Mouse (Mus musculus) thymus, adult 2 months (tissue): ENCODE measurements around the gene Cela1. TPM values are rescaled to one million over a fixed set of nuclear protein-coding genes. Genes with fewer than 3 reads are reported as not detected.

Experiments
- DNase-seq: peaks from one replicate; pipeline ENCODE4 v3.0.0; 2021
- H3K27ac ChIP-seq: fragments of 200-500 bp; 2 replicates; pipeline ENCODE4 v1.5.1; 2012; ENCODE audit warnings: low read length, control low read depth; ENCODE audit not compliant: control insufficient read depth, insufficient read depth
- H3K27me3 ChIP-seq: fragments of 200-500 bp; 2 replicates; pipeline ENCODE4 v1.6.1; 2012; ENCODE audit warnings: mild to moderate bottlenecking, low read length, moderate library complexity, mixed read lengths; ENCODE audit not compliant: control insufficient read depth, insufficient read depth
- H3K36me3 ChIP-seq: fragments of 200-500 bp; 2 replicates; pipeline ENCODE4 v1.6.1; 2012; ENCODE audit warnings: mild to moderate bottlenecking, low read length, moderate library complexity; ENCODE audit not compliant: control insufficient read depth, insufficient read depth
- H3K4me1 ChIP-seq: fragments of 200-500 bp; replicated peaks from 2 replicates; pipeline ENCODE4 v1.6.1; 2012; ENCODE audit warnings: low read length; ENCODE audit not compliant: control insufficient read depth, insufficient read depth
- H3K4me3 ChIP-seq: fragments of 200-500 bp; 2 replicates; pipeline ENCODE4 v1.5.1; 2012; ENCODE audit warnings: mild to moderate bottlenecking, low read length, control low read depth, moderate library complexity; ENCODE audit not compliant: control insufficient read depth, insufficient read depth
- CTCF ChIP-seq: fragments of 200-500 bp; IDR thresholded peaks from 2 replicates; pipeline ENCODE4 v1.5.1; 2012; ENCODE audit warnings: mild to moderate bottlenecking, control low read depth, low read length, moderate library complexity, borderline replicate concordance; ENCODE audit not compliant: control insufficient read depth, poor library complexity, insufficient read depth; ENCODE audit errors: extremely low read depth
- POLR2A ChIP-seq: fragments of 200-500 bp; IDR thresholded peaks from 2 replicates; pipeline ENCODE4 v1.6.1; 2012; ENCODE audit warnings: mild to moderate bottlenecking, low read length, control low read depth, moderate library complexity; ENCODE audit not compliant: control insufficient read depth, poor library complexity, insufficient read depth; ENCODE audit errors: extremely low read depth
- WGBS: fragments of 180-500 bp; shearing (Covaris S2); methylation state at CpG from one replicate; pipeline ENCODE4 v1.1.7; 2018; 5-methylcytosine and 5-hydroxymethylcytosine counted together
- polyA plus RNA-seq: library from polyadenylated mRNA; depleted of rRNA; stranded (reverse); fragments of >200 nt; gene quantifications from 2 replicates; pipeline ENCODE4 v1.2.3, GENCODE M21; 2012

Cela1 gene
- polyA plus RNA-seq, 1 experiment, result 11.7 TPM

DNA sequence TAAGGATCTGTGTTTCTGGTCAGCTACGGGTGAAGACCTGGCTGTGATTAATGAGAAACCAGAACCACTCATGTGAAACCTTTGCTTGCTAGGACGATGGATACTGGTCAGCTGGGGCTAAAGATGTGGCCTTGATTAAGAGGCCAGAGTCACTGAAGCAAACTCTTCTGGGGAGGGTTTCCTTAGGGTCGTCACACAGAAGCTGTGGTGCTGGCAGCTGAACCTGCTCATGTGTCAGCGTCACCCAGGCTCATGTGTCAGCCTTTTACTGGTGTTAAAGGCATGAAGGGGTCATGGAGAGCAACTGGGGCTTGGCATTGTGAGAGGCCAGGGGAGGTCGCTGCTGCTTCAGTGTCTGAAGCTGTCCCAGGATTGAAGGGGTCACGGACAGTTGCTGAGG lies 23.1 kb upstream of the Cela1 start:
- H3K4me1 ChIP-seq, result peaks cover 51% of the 10 kb centered on the region
- no peak for DNase-seq
- H3K36me3 ChIP-seq, result peaks cover 25% of the 10 kb centered on the region
- no peaks in the 10 kb centered on the region for H3K27me3 ChIP-seq
- TF ChIP-seq POLR2A (no peak), CTCF (no peak)
- no peak overlapping the region for H3K27ac ChIP-seq
- 92% methylated on average over 6 of the region's 6 CpGs for WGBS
- H3K4me3 ChIP-seq, result no peak overlapping the region

DNA sequence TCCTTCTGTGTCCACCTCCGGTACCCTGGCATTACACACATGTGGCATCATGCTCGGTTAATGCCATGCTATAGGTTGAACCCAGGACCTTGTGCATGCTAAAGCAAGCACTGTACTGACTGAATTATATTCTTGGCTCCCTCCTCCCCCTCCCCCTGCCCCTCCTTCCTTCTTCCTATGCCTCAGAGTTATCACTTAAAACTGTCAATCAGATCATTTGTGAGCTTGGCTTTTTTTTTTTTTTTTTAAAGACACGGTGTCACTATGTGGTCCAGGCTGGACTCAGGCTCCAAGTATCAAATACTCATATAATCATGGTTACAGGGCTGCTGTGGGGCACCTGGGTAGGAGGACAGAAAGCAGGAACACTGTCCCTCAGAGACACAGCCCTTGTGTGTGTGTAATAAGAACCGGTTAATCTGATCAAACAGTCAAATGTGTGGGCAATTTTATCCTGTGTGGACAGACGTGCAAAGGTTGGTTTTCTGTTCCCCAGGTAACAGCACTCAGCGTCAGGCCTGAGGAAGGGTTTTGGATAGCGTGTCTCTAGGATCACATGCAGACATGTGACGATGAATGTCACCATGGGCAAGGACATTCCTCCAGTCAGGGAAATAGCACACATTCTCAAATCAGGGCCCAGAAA lies 20.8 kb upstream of the Cela1 start:
- DNase-seq, result no peak
- H3K27ac ChIP-seq, result peak overlapping the region; percentile 32; the same call in 1 of the 2 replicates
- WGBS, result 77% methylated on average over 8 of the region's 8 CpGs
- H3K27me3 ChIP-seq, result no peaks in the 10 kb centered on the region
- no peak overlapping the region for H3K4me3 ChIP-seq
- peaks cover 52% of the 10 kb centered on the region for H3K4me1 ChIP-seq
- TF ChIP-seq POLR2A (no peak), CTCF (no peak)
- H3K36me3 ChIP-seq, result peaks cover 8% of the 10 kb centered on the region; the same call in 1 of the 2 replicates

DNA sequence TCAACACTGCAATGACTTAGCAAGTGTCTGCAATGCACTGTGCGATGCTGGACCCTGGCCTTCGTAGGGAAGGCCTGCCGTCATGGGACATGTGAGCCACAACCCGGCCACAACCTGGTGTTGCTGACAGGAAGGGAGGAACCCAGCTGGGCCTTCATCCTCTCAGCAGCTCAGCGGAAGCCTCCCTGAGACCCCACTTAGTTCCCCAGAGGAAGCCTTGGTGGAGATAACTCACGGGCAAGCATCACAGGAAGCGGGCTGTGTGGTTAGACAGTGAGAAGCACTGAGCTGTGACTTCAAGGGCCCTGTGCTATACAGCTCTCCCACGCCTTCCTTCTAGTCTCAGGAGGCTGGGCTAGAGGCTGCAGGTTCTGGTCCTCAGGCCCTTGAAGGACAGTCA lies 18.5 kb upstream of the Cela1 start:
- Histone ChIP-seq H3K4me3 (no peak overlapping the region), H3K27ac (peak overlapping the region; percentile 90)

DNA sequence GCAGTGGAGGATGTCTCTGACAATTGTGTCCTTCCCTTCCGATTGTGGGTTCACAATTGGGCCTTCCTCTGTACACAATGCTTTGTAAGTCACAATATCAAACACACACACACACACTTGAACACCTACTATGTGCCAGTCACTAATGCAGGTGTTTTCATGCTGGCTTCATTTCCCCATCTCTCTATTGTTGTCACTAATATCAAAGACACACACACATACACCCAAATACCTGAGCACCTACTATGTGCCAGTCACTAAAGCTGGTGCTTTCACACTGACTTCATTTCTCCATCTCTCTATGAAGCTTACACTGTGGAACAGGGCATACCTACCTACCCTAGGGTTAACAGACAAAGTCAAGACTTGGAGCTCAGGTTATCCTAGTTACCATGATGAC lies 17.7 kb upstream of the Cela1 start:
- 87% methylated on average over 1 of the region's 1 CpGs for WGBS
- no peak for TF ChIP-seq POLR2A
- no peak for TF ChIP-seq CTCF
- Histone ChIP-seq H3K27ac (peak overlapping the region; percentile 82), H3K27me3 (no peaks in the 10 kb centered on the region), H3K4me1 (peaks cover 66% of the 10 kb centered on the region), H3K4me3 (no peak overlapping the region), H3K36me3 (no peaks in the 10 kb centered on the region)
- no peak for DNase-seq

More for the DNA sequence above, 18.5 kb upstream of the Cela1 start:
- Histone ChIP-seq H3K27me3 (no peaks in the 10 kb centered on the region), H3K4me1 (peaks cover 57% of the 10 kb centered on the region), H3K36me3 (no peaks in the 10 kb centered on the region)
- TF ChIP-seq CTCF, result peak; percentile 52; the same call in 1 of the 2 replicates
- no peak for TF ChIP-seq POLR2A
- WGBS, result 8% methylated on average over 8 of the region's 8 CpGs
- DNase-seq, result peak; percentile 86

DNA sequence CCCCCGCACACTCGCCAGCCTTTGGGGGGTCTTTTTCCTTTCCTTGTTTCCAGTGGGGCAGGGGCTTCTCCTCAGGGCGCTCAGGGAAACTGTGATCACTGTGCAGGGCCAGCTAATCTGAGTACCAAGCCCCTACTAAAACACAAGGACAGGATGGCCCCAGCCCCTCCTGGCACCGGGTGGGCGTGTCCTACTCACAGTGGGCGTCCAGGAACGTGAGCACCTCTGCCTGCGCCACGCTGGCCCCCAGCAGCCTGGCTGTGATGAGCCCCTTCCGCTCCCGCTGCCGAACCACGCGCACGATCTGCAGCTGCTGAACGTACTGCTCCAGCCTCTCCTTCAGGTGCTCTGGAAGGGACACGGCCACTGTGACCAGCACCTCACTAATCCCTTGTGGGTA lies 16.2 kb upstream of the Cela1 start:
- TF ChIP-seq CTCF (no peak), POLR2A (no peak)
- H3K27me3 ChIP-seq, result no peaks in the 10 kb centered on the region
- H3K27ac ChIP-seq, result no peak overlapping the region
- 86% methylated on average over 17 of the region's 17 CpGs for WGBS
- H3K36me3 ChIP-seq, result no peaks in the 10 kb centered on the region
- no peak for DNase-seq
- peaks cover 76% of the 10 kb centered on the region for H3K4me1 ChIP-seq
- no peak overlapping the region for H3K4me3 ChIP-seq

DNA sequence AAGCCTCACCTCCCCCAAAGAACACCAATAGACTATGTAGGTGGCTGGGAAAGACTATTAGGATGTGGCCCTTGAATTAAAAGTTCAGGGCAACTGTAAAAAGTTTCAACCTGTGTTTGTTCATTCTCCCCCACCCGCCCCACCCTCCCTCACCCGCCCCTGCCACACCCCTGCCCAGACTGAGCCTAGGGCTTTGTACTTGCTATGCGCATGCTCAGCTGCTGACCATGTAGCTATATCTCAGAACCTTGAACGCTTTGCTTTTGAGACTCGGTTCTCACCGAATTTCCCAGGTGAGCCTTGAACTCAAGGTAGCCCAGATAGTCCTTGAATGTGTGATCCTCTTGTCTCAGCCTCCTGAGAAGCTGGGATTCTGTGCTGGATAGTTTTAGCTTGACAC lies 14.1 kb upstream of the Cela1 start:
- WGBS, result 81% methylated on average over 6 of the region's 6 CpGs
- Histone ChIP-seq H3K27me3 (no peaks in the 10 kb centered on the region), H3K4me3 (no peak overlapping the region), H3K27ac (0 out of 2 replicates have a peak overlapping the region, but pooled peaks have one; percentile 10), H3K4me1 (peaks cover 58% of the 10 kb centered on the region), H3K36me3 (no peaks in the 10 kb centered on the region; the same call in 1 of the 2 replicates)
- TF ChIP-seq POLR2A (no peak), CTCF (no peak)
- DNase-seq, result no peak

DNA sequence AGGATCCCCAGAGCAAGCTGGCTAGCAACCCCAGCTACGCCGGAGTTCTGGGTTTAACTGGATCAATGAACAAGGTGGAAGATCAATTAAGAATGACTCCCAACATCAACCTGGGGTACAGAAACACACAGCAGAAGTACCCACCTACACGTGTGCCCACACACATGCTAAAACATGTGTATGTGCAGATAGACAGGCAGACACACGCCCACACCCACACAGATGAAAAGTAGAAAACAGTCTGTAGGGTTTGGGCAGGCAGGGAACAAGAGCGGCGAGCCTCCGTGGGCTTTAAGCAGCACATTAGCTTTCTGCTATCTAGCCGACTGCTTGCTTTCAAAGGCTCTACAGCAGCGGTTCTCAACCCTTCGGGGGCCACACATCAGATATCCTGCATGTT lies 13.4 kb upstream of the Cela1 start:
- no peak overlapping the region for H3K4me3 ChIP-seq
- H3K4me1 ChIP-seq, result peaks cover 52% of the 10 kb centered on the region
- DNase-seq, result no peak
- TF ChIP-seq POLR2A (no peak), CTCF (no peak)
- no peaks in the 10 kb centered on the region; the same call in 1 of the 2 replicates for H3K36me3 ChIP-seq
- peak overlapping the region; percentile 26; the same call in 1 of the 2 replicates for H3K27ac ChIP-seq
- WGBS, result 69% methylated on average over 10 of the region's 10 CpGs
- no peaks in the 10 kb centered on the region for H3K27me3 ChIP-seq

DNA sequence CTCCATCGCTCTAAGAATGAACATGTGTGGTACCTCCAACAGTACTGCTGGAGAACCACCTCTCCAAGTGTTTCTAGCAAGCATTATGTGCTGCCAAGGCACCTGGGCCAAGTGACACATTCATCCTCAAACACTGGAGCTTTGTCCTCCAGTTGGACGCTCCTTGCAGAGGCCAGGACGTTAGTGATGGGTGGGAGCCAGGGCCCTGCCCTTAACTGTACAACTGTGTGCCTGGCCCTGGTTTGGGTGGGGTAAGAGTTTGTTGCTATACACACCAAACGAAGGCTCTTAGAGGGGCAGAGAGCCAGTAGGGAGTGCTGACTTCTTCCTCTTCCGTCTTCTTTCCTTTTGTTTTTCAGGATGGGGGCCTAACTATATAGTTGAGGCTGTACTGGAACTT lies 12.7 kb upstream of the Cela1 start:
- WGBS, result 76% methylated on average over 5 of the region's 5 CpGs
- 0 out of 2 replicates have a peak overlapping the region, but pooled peaks have one; percentile 2 for H3K27ac ChIP-seq
- TF ChIP-seq CTCF, result no peak
- TF ChIP-seq POLR2A, result no peak

More for the DNA sequence above, 12.7 kb upstream of the Cela1 start:
- Histone ChIP-seq H3K4me3 (no peak overlapping the region), H3K27me3 (no peaks in the 10 kb centered on the region), H3K4me1 (peaks cover 46% of the 10 kb centered on the region), H3K36me3 (peaks cover 3% of the 10 kb centered on the region; the same call in 1 of the 2 replicates)
- DNase-seq, result no peak
